Mouse (Mus musculus): ENCODE results near the gene Whamm.

DNA sequence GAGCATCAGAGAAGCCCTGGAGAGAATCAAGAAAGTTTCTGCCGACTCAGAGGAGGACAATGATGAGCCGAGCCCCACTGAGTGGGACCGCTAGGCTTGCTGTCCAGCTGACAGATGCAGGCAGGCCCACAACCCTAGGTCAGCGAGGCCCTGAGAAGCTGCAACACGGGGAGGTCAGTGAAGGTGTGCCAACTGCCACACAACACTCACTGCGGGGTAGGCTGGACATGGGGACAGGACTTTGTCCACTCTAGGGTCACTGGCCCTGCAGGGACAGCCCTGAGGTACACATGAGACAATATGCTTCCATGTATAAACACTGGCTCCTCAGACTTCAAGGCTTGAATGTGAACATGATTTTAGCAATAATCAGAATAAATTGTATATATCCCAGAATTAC, 25.0 kb downstream of the Whamm start:
- no peak for TF ChIP-seq CTCF (IDR thresholded peaks at IDR 0.05; ENCODE audit: low read depth)
- no peak for TF ChIP-seq EP300 (IDR thresholded peaks at IDR 0.05; ENCODE audit: low read depth)

Data from heart, postnatal 0 days (tissue).